Mouse (Mus musculus): ENCODE measurements around the gene Klhdc10.

The Klhdc10 gene

DNA sequence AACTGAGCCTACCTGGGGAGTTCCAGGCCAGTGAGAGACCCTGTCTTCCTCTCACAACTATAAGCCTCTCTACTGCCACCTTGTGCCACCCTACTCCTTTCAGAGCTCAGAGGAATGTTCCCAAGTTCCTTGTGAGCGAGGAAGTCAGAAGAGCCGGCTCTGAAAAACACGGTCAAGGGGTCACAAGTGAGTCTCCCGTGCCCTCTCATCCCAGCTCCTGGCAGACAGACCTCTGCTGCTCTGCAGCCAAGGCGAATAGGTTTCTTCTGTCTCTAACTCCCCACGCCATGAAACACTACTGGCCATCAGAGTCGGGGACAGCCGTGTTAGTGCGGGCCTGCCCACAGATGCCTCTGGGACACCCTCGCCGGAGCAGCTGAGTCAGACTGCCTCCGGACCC, 67.0 kb downstream of the Klhdc10 start:
- DNase-seq (ENCODE audit: low spot score), result no peak

DNA sequence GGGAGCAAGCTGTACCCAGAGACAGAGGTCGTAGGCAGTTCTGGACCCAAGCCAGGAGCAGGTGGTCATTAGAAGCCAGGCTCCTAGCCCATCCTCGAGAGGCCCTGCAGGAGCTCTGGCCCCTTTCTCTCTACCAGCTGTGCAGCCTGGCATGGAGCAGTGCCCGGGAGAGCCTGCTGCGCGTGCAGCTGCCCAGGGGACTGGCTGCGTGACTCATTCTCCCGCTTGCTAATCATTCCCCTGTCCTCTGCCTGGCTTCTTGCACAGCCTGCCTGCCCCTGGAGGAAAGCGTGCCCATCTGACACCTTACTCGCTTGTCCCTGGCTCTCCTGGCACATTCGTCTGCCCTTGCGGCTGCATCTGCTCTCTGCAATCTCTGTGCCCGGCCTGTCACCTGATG, 67.7 kb downstream of the Klhdc10 start:
- DNase-seq (ENCODE audit: low spot score), result no peak

DNA sequence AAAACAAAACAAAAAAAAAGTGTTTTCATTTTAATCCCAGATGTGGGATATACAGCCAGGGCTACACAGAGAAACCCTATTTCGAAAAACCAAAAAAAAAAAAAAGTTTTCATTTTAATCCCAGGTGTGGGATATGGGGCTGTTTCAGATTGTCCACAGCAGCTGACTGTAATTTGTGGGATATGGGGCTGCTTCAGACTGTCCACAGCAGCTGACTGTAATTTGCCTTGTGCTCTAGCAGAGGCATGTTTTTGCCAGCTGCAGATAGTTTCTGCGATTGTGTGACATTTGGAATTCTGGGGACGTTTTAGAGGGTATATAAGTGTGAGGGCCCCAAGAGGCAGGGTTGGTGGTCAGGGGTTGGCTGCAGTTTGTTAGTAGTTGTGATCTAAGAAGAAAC, 70.0 kb downstream of the Klhdc10 start:
- DNase-seq (ENCODE audit: low spot score), result no peak

DNA sequence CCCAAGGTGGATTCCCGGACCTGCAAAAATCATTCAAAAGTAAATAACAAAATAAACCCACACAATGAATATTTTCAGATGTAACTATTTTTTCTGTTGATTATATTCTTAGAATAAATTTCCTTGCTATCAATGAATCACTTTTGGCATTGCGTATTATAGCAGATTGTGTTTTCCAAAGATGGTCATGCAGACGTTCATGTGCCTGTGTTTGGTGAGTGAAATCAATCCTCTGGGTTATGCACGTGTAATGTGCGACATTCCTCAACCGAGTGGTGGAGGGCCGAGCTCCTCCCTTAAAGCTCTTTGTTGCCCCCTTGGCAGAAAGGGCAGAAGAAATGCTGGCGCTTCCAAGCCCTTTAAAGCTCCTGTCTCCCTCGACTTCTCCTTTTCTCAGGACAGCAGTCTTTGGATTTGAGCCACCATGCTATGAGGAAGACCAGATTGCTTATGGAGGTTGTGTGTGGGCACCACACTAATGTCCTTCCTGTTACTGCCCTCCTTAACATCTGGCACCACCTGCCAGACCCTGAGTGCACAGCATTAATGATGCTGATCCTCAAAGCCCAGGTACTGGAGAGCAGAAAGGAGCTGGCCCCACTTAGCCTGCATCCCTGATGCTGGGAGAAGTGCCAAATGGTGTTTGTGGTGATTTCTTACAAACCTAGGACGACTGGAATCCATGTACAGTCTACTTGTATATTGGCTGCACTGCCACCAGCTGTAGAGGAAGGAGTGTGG, 74.5 kb downstream of the Klhdc10 start:
- DNase-seq (ENCODE audit: low spot score), result no peak

DNA sequence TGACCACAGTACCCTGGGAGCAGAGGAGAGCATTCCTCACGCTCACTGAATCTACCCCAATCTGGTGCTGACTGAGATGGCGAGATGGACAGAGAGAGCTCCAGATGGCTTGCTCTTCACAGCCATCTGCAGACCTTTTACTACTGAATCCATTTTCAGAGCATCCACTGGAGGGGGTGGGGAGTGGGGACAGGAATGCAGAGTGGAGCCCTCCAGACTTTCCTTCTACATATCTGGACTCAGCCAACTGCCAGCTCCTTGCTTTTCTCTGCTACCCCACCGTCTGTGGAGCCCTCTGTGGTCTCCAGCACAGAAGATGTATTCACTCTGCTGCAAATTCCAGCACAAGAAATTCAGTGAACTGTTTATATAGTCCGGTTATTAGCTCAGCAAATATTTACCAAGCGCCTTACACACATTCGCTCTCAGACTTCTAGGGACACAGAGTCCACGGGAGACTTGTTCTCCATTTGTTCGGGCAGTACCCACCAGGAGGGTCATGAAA, 75.6 kb downstream of the Klhdc10 start:
- no peak for DNase-seq (ENCODE audit: low spot score)

DNA sequence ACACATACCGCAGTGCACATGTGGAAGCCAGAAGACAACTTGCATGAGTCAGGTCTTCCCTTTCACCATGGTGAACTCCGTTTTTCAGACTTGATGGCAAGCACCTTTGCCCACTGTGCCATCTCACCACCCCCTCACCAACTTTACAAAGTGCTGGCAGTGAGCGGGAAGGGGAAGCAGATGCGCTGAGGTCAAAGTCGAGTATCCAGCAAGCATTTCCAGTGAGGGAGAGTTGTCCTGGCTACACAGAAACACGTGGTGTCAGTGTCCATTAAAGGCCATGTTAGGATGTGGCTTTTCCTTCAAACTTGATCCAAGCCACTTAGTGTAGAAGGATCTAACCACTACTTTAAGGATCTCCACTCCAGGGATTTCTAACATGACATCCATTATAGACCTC, 76.1 kb downstream of the Klhdc10 start:
- DNase-seq (ENCODE audit: low spot score), result no peak

DNA sequence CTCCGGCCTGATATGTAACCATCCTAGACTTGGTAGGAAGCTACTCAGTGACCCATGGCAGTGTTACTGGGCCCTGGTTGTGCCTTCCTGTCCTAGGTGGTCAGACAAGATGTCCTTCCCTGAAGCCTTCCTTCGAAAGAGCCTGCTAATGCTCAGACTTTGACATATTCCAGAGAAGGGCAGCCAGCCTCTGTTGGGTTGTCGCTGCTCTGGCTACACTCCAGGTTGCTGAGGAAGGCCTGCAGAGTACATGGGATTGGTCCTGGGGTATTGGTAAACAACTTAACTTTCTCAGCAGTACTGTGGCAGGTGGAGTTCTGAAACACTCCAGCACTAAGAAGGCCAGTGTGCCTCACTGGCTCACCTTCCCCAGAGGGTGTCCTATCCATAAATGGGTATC, 77.8 kb downstream of the Klhdc10 start:
- DNase-seq (ENCODE audit: low spot score), result no peak

DNA sequence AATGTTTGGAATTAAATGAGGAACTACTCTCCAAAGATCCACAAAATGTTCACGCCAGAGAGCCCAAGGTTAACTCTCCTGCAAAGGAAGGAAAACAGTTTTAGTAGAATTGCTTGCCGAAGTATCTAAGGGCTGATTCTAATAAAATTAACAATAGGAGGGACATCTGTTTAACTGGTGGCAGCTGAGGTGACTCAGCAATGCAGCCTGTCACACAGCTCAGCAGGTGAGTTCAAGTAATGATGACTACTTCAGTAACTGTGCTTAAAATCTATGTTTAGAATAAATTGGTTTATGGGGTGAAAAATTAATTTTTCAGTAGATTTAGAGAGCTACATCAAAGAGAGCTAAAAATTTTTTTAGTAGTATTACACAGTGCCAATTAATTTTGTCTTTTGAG, 81.2 kb downstream of the Klhdc10 start:
- DNase-seq (ENCODE audit: low spot score), result no peak

DNA sequence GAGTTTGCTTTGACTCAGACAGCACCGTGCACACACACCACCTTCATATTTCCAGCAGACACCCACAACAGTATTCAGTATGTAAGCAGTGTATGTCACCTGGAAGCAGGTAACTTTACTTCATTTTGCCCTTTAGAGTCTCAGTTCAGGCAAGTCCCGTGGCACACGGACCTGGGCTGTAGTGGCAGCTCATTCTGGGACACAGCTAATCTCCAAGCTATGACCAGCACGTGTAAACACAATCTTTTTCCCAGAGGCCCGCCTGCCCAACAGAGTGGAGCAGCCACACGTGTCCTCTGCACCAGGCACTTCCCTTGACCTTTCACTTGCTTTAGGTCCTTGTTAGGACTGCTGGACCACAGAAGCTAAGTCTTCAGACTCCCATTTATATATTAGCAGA, 84.8 kb downstream of the Klhdc10 start:
- DNase-seq (ENCODE audit: low spot score), result no peak

DNA sequence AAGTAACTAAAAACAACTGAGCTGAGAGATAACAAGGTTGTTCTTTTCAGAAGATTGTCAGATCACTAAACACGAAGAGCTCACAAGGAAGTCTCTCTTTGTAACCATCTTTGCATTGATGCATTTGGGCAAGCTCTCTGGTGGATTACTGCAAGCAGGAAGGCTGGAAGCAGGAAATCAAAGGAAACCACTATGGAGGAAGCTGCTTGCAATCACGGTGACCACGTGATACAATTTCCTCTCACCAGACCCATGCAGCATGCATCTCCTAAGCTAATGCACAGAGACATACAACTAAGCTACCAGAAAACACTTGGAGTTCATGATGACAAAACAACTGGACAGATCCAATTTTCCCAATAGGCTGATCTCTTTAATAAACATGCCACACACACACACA, 97.4 kb downstream of the Klhdc10 start:
- DNase-seq (ENCODE audit: low spot score), result no peak
